Mouse (Mus musculus): ENCODE data around the gene Cdh13.

The Cdh13 gene

GRCm38 (mm10) chr8:118309106-118309505, 25.6 kb downstream of the Cdh13 start:
- DNase-seq, result no peak

- DNase-seq, result no peak
Observed at GRCm38 (mm10) chr8:118313426-118314187, 30.1 kb downstream of the Cdh13 start.

- no peak for DNase-seq
Observed at GRCm38 (mm10) chr8:118314188-118314563, 30.6 kb downstream of the Cdh13 start.

- DNase-seq, result no peak
Observed at GRCm38 (mm10) chr8:118314932-118315331, 31.4 kb downstream of the Cdh13 start.

GRCm38 (mm10) chr8:118316440-118316839, 32.9 kb downstream of the Cdh13 start:
- no peak for DNase-seq

GRCm38 (mm10) chr8:118320566-118320965, 37.0 kb downstream of the Cdh13 start:
- no peak for DNase-seq

- no peak for DNase-seq
Observed at GRCm38 (mm10) chr8:118323421-118323820, 39.9 kb downstream of the Cdh13 start.

GRCm38 (mm10) chr8:118334933-118335332, 51.4 kb downstream of the Cdh13 start:
- no peak for DNase-seq

GRCm38 (mm10) chr8:118339711-118340110, 56.2 kb downstream of the Cdh13 start:
- DNase-seq, result no peak

- no peak for DNase-seq
Observed at GRCm38 (mm10) chr8:118343267-118343666, 59.7 kb downstream of the Cdh13 start.

GRCm38 (mm10) chr8:118348710-118349489, 65.4 kb downstream of the Cdh13 start:
- no peak for DNase-seq

GRCm38 (mm10) chr8:118350136-118350535, 66.6 kb downstream of the Cdh13 start:
- DNase-seq, result no peak

GRCm38 (mm10) chr8:118353022-118353421, 69.5 kb downstream of the Cdh13 start:
- DNase-seq, result no peak

- no peak for DNase-seq
Observed at GRCm38 (mm10) chr8:118357067-118357466, 73.5 kb downstream of the Cdh13 start.

GRCm38 (mm10) chr8:118357596-118357995, 74.1 kb downstream of the Cdh13 start:
- DNase-seq, result no peak

- DNase-seq, result no peak
Observed at GRCm38 (mm10) chr8:118363781-118364180, 80.2 kb downstream of the Cdh13 start.

- no peak for DNase-seq
Observed at GRCm38 (mm10) chr8:118373092-118373491, 89.6 kb downstream of the Cdh13 start.

- DNase-seq, result no peak
Observed at GRCm38 (mm10) chr8:118374738-118375137, 91.2 kb downstream of the Cdh13 start.

- DNase-seq, result no peak
Observed at GRCm38 (mm10) chr8:118376791-118377190, 93.3 kb downstream of the Cdh13 start.

GRCm38 (mm10) chr8:118378985-118379384, 95.5 kb downstream of the Cdh13 start:
- no peak for DNase-seq

GRCm38 (mm10) chr8:118379657-118380056, 96.1 kb downstream of the Cdh13 start:
- DNase-seq, result no peak

GRCm38 (mm10) chr8:118380058-118380457, 96.5 kb downstream of the Cdh13 start:
- no peak for DNase-seq

- DNase-seq, result no peak
Observed at GRCm38 (mm10) chr8:118380782-118381181, 97.2 kb downstream of the Cdh13 start.

GRCm38 (mm10) chr8:118381641-118382040, 98.1 kb downstream of the Cdh13 start:
- DNase-seq, result no peak

Data from kidney, adult 11 months (tissue).